Mouse (Mus musculus) thymus, postnatal 36 days (tissue): ENCODE measurements around the gene Gm20388.

Source experiments
- DNase-seq, 2 experiments: peaks; one replicate each; pipeline ENCODE4 v3.0.0; 2022; ENCODE audit warnings: mixed read lengths in 2 of 2

Gm20388 gene

GRCm38 (mm10) chr8:123859648-123860259 is 3949.1 kb downstream of the Gm20388 start, which contains the start of gene Ccsap:
TSS of gene Ccsap (minus strand) at chr8:123860209.
- peak; percentile 64 to 76 for DNase-seq

DNA sequence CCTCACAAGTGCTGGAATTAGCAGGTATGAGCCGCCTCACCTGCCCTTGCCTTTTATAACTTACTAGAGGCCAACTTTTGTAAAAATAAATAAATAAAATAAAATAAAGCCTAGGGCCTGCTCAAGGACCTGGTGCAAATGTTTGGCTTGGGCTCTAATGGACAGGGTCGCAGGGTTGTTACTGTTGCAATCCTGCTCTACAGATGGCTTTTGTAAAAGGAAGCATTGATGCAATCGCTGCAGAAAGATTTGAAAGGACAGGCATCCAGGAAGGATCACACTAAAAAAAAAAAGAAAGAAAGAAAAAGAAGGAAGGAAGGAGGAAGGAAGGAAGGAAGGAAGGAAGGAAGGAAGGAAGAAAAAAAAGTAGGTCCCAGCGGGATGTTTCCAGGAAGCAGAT is 3949.7 kb downstream of the Gm20388 start:
- DNase-seq = no peak

- no peak for DNase-seq
Observed at GRCm38 (mm10) chr8:123865786-123866185, 3955.1 kb downstream of the Gm20388 start.

DNA sequence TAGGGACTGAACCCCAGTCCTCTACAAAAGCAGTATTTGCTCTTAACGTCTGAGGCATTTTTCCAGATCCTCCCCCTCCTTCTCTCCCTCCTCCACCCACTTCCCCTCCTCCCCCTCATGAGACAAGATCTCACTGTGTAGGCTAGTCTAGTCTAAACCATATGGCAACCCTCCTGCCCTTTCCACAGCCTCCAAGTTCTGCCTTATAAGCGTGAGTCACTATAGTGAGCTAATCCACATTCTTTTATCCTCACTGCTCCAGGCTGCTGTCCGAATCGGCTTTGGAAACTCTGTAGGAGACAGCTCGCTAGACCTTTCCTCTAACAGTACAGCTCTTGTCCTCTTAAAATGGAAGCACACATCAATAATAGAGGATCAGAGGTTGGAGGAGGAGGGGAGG is 3956.3 kb downstream of the Gm20388 start:
- DNase-seq = no peak

- no peak for DNase-seq
Observed at GRCm38 (mm10) chr8:123872048-123872447, 3961.4 kb downstream of the Gm20388 start.

DNA sequence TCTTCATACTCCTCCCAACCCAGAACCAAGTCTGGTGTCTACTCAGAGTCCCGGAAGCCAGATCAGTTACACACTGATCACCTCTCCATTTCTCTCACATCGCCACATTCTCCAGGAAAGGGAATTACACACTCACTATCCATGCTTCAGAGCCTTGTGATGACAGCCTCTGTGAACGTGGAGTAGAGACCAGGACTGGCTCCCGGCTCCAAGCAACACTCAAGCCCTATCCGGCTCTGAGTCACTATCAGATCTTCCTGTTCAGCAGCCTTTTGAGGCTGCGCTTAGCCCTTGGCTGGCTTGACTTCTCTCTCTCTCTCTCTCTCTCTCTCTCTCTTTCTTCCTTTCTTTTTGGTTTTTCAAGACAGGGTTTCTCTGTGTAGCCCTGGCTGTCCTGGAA is 3962.7 kb downstream of the Gm20388 start:
- DNase-seq = no peak

GRCm38 (mm10) chr8:123874324-123874723 is 3963.7 kb downstream of the Gm20388 start:
- no peak for DNase-seq

- no peak for DNase-seq
Observed at GRCm38 (mm10) chr8:123877865-123878264, 3967.2 kb downstream of the Gm20388 start.

GRCm38 (mm10) chr8:123880271-123880670 is 3969.6 kb downstream of the Gm20388 start:
- no peak for DNase-seq

DNA sequence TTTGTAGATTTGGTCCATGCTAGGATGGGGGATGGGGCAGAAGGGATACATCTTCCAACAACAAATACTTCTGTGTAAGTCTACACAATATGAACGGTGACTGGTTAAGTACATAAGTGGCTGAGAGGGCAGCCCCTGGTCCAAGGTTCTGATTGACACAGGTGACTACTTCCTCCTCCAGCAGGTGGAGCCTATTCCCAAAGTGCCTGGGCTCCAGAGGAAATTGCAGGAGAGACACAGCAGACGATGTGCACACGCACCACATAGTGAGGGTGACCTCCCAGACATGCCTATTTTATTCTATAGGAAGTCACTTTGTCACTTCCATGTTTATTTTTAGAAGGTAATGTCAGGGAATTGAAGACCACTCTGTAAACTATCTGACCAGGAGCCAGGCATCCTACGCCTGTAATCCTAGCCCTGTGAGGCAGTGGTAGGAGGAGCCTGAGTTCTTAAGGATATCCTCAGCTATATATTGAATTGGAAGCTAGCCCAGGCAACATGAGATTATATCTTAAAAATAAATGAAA is 3970.2 kb downstream of the Gm20388 start:
- DNase-seq = no peak

DNA sequence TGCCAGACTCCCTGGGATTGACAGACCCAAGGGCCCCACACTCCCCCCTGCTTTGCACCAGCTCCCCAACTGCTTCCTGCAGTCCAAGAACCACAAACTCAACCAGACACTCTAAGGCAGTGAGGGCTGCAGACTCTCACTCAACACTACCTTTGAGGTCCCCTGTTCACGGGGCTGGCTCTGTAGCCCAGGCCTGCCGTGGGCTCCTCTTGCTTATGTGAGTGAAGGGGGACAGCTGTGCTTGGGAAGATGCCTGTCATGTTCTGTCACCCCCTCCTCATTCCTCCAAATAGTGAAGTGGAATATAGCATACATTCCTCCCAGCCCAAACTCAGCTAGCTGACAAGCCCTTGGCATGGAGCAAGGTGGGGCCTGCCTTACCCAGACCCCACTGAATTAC is 3971.8 kb downstream of the Gm20388 start:
- DNase-seq = no peak

GRCm38 (mm10) chr8:123883094-123883493 is 3972.5 kb downstream of the Gm20388 start:
- DNase-seq = no peak

GRCm38 (mm10) chr8:123884721-123885565 is 3974.3 kb downstream of the Gm20388 start:
- no peak for DNase-seq

DNA sequence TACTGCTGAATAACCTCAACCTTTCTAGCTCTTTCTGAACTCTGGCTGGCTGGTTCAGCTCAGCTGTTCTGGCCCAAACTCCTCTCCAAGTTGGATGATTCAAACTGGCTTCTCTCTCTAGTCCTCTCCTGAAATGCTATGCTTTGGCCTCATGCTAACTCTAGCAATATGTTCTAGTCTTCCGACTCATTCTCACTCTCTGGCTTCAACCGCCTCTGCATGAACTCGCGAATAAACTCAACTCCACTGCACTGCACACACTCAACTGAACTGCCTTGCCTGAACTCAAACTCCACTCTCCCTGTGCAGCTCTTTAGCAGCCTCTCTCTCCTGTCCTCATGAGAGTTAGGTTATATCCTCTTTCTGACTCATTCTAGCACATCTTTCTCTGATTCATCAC is 3976.5 kb downstream of the Gm20388 start:
- no peak for DNase-seq

DNA sequence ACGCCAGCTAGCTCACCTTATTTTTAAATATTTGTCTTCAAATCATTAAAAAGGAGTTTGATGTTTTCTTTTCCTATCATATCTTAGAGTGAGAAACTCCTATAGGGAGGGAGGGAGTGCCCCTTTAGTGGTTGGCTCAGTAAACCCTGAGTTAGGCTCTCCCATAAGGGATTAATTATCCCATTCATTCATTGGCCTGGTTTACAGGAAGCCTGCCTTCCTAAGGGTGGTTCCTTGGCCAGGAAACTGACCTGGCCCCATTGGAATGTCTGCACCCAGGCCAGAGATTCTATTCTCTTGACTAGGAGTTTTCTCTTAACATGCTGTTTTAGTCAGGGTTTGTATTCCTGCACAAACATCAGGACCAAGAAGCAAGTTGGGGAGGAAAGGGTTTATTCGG is 3977.3 kb downstream of the Gm20388 start:
- DNase-seq = no peak

DNA sequence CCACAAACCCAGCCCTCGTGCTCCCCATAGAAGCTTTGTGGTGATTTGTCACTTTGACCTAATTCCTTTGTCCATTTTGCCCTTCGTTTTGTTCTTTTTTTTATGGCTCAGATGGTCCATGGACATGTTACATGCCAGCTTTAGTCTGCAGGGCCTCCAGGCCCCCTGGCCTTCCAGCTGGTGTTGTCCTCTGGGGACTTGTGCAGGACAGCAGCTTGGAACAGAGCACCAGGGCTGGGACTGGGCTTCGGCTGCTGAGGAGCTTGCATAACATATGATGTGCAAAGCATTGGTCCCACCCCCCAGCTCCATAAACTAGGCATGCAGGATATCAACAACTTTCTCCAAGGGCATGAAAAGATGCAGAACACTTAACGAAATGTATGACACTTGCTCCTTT is 3979.2 kb downstream of the Gm20388 start:
- DNase-seq = no peak

- no peak for DNase-seq
Observed at GRCm38 (mm10) chr8:123891271-123891670, 3980.6 kb downstream of the Gm20388 start.

DNA sequence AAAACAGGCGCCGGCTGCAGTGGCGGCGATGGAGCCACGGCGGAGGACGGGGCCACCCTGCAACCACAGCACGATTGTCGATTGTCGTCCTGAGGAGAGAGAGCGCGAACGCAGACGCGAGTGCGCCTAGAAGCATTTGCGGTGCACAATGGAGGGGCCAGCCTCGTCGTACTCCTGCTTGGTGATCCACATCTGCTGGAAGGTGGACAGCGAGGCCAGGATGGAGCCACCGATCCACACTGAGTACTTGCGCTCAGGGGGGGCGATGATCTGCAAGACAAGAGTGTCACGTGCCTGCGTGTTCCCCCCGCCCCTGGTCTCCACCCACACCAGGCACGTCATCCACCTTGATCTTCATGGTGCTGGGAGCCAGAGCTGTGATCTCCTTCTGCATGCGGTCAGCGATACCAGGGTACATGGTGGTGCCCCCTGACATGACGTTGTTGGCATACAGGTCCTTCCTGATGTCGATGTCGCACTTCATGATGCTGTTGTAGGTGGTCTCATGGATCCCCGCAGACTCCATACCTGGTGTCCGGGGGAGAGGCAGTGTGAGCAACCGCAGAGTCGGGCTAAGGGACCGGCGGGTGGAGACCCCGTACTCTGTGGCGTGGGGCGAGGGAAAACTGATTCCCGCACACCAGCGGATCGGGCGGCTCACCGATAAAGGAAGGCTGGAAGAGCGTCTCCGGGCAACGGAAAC is 3981.4 kb downstream of the Gm20388 start:
- DNase-seq = no peak

DNA sequence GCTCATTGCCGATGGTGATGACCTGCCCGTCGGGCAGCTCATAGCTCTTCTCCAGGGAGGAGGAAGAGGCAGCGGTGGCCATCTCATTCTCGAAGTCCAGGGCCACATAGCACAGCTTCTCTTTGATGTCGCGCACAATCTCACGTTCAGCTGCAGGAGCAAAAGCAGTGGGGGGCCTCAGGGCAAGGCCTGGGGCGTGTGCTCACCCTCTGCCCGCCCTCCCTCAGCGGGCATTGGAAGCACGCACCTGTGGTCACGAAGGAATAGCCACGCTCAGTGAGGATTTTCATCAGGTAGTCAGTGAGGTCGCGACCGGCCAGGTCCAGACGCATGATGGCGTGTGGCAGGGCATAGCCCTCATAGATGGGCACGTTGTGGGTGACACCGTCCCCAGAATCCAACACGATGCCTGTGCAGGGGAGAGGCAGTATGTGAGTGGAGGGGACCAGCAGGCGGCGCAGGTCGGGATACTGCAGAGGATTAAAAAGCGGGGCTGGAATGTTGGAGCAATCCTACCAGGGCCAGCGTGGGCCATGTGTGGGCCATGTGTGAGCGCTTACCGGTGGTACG is 3982.0 kb downstream of the Gm20388 start:
- DNase-seq = no peak

- no peak for DNase-seq
Observed at GRCm38 (mm10) chr8:123893413-123893812, 3982.8 kb downstream of the Gm20388 start.

GRCm38 (mm10) chr8:123894502-123895097 is 3984.0 kb downstream of the Gm20388 start, which contains the start of gene Acta1:
TSS of gene Acta1 (minus strand) at chr8:123894751.
- no peak for DNase-seq

DNA sequence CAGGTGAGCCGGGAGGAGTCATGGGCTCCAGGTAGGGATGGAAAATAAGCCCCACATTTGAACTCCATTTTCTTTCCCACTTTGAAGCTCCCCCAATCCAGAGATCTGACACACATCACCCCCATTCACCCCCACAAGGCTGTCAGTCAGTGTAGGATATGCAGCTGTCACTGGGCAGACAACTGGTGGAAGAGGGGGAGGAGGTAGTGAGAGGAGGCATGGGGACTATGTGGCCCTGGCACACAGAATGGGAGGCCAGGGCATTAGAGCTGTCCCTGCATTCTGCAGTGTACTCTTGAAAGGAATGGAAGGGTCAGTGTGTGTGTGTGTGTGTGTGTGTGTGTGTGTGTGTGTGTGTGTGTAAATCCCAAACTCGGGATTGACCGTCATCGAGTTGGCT is 3984.6 kb downstream of the Gm20388 start:
- no peak for DNase-seq
